Mouse (Mus musculus) liver, embryonic 12.5 days (tissue): ENCODE data around the gene Cldn19. TPM values are rescaled to one million over a fixed set of nuclear protein-coding genes. Genes with fewer than 3 reads are reported as not detected.

ENCODE experiments used
- polyA plus RNA-seq: library from polyadenylated mRNA; unstranded; fragments of >200 nt; fragmentation: Nextera tagmentation; extraction: Ambion mirVana; gene quantifications from 2 replicates; pipeline ENCODE4 v1.2.1, GENCODE M21; 2016

Gene Cldn19
- polyA plus RNA-seq, 1 experiment from 2014 or later, result not detected

Other genes with a start within 250 kb of the Cldn19 start
- gene Slc2a1, start 146.7 kb upstream of the Cldn19 start, polyA plus RNA-seq, result 309 TPM in 2 replicates
- gene Zfp691, start 81.2 kb upstream of the Cldn19 start, polyA plus RNA-seq, result 3.6 and 3.8 TPM in 2 replicates
- gene Ermap, start 65.4 kb upstream of the Cldn19 start, polyA plus RNA-seq, result 328 and 333 TPM in 2 replicates
- gene Svbp, start 60.1 kb upstream of the Cldn19 start, polyA plus RNA-seq, result 114 and 121 TPM in 2 replicates
- gene Tmem269, start 37.2 kb upstream of the Cldn19 start, polyA plus RNA-seq, result not detected in 2 replicates
- 18.1 and 19.6 TPM in 2 replicates for gene AU022252, start 22.7 kb upstream of the Cldn19 start, polyA plus RNA-seq
- 9.7 and 11.4 TPM in 2 replicates for gene P3h1, start 22.5 kb upstream of the Cldn19 start, polyA plus RNA-seq
- 699 and 700 TPM in 2 replicates for gene Ybx1, start 39.2 kb downstream of the Cldn19 start, polyA plus RNA-seq
- gene Ppih, start 65.1 kb downstream of the Cldn19 start, polyA plus RNA-seq, result 88.1 and 93.4 TPM in 2 replicates
- gene Ccdc30, start 160.1 kb downstream of the Cldn19 start, polyA plus RNA-seq, result 1.4 and 1.9 TPM in 2 replicates
- gene Ppcs, start 167.0 kb downstream of the Cldn19 start, polyA plus RNA-seq, result 20.2 and 20.9 TPM in 2 replicates
- gene Zmynd12, start 167.4 kb downstream of the Cldn19 start, polyA plus RNA-seq, result 0.16 and 0.23 TPM in 2 replicates
- 0.04 and 0.08 TPM in 2 replicates for gene Rimkla, start 237.2 kb downstream of the Cldn19 start, polyA plus RNA-seq